Mouse (Mus musculus) forebrain, embryonic 13.5 days (tissue): ENCODE measurements around the gene Sebox. TPM values are rescaled to one million over a fixed set of nuclear protein-coding genes. Genes with fewer than 3 reads are reported as not detected.

Experiments used
- ATAC-seq: fragments of 200-750 bp; cut with Nextera tagmentation; 2 replicates; pipeline ENCODE4 v1.8.0; 2017
- H3K27ac ChIP-seq: fragments of 300-500 bp; sonication (generic); 2 replicates; pipeline ENCODE4 v1.5.1; 2015; ENCODE audit warnings: inconsistent platforms, mild to moderate bottlenecking, moderate library complexity
- H3K27me3 ChIP-seq: fragments of 300-500 bp; sonication (generic); 2 replicates; pipeline ENCODE4 v1.6.1; 2015; ENCODE audit warnings: mild to moderate bottlenecking, inconsistent platforms
- H3K36me3 ChIP-seq: fragments of 300-500 bp; sonication (generic); 2 replicates; pipeline ENCODE4 v1.6.1; 2015; ENCODE audit warnings: mild to moderate bottlenecking, inconsistent platforms; ENCODE audit not compliant: poor library complexity, severe bottlenecking
- H3K4me1 ChIP-seq: fragments of 300-500 bp; sonication (generic); 2 replicates; pipeline ENCODE4 v1.6.1; 2015; ENCODE audit warnings: inconsistent platforms
- H3K4me2 ChIP-seq: fragments of 300-500 bp; sonication (generic); 2 replicates; pipeline ENCODE4 v1.6.1; 2015; ENCODE audit warnings: inconsistent platforms, mild to moderate bottlenecking, moderate library complexity
- H3K4me3 ChIP-seq: fragments of 300-500 bp; sonication (generic); 2 replicates; pipeline ENCODE4 v1.5.1; 2015; ENCODE audit warnings: mild to moderate bottlenecking, inconsistent platforms
- H3K9ac ChIP-seq: fragments of 300-500 bp; sonication (generic); 2 replicates; pipeline ENCODE4 v1.6.1; 2015; ENCODE audit warnings: mild to moderate bottlenecking, inconsistent platforms
- H3K9me3 ChIP-seq: fragments of 300-500 bp; sonication (generic); replicated peaks from 2 replicates; pipeline ENCODE4 v1.6.1; 2016; ENCODE audit warnings: inconsistent platforms
- WGBS: fragments of 180-500 bp; shearing (Covaris S2); methylation state at CpG from one replicate; pipeline ENCODE4 v1.1.7; 2015; 5-methylcytosine and 5-hydroxymethylcytosine counted together
- polyA plus RNA-seq: library from polyadenylated mRNA; unstranded; fragments of >200 nt; fragmentation: Nextera tagmentation; extraction: Ambion mirVana; gene quantifications from 2 replicates; pipeline ENCODE4 v1.2.1, GENCODE M21; 2015

Sebox gene
- polyA plus RNA-seq, 1 experiment from 2014 or later = 0.36 TPM

- Histone ChIP-seq H3K9ac (no peak overlapping the region), H3K27me3 (peaks cover 30% of the 10 kb centered on the region), H3K27ac (no peak overlapping the region), H3K4me3 (no peak overlapping the region; the same call in 1 of the 2 replicates), H3K4me2 (no peak overlapping the region), H3K9me3 (no peaks in the 10 kb centered on the region), H3K36me3 (no peaks in the 10 kb centered on the region), H3K4me1 (peaks cover 21% of the 10 kb centered on the region)
- 48% methylated on average over 16 of the region's 16 CpGs for WGBS
- ATAC-seq = no peak
Measured at GRCm38 (mm10) chr11:78499543-78499942, 3.7 kb upstream of the Sebox start.

GRCm38 (mm10) chr11:78500623-78501202, 2.5 kb upstream of the Sebox start:
- Histone ChIP-seq H3K27me3 (peaks cover 23% of the 10 kb centered on the region), H3K4me3 (no peak overlapping the region), H3K4me1 (peaks cover 18% of the 10 kb centered on the region), H3K9me3 (no peaks in the 10 kb centered on the region), H3K9ac (no peak overlapping the region), H3K36me3 (peaks cover 7% of the 10 kb centered on the region; the same call in 1 of the 2 replicates), H3K27ac (no peak overlapping the region), H3K4me2 (no peak overlapping the region)
- WGBS = 81% methylated on average over 9 of the region's 9 CpGs
- ATAC-seq = no peak

GRCm38 (mm10) chr11:78501529-78501928, 1.7 kb upstream of the Sebox start:
- peaks cover 10% of the 10 kb centered on the region for H3K4me1 ChIP-seq
- H3K36me3 ChIP-seq = peaks cover 15% of the 10 kb centered on the region
- H3K9ac ChIP-seq = no peak overlapping the region
- no peak overlapping the region for H3K4me3 ChIP-seq
- peaks cover 23% of the 10 kb centered on the region for H3K27me3 ChIP-seq
- H3K27ac ChIP-seq = no peak overlapping the region
- no peak overlapping the region for H3K4me2 ChIP-seq
- WGBS = 82% methylated on average over 20 of the region's 20 CpGs
- ATAC-seq = no peak
- H3K9me3 ChIP-seq = no peaks in the 10 kb centered on the region

GRCm38 (mm10) chr11:78505430-78505829, 2.2 kb downstream of the Sebox start:
- no peaks in the 10 kb centered on the region for H3K9me3 ChIP-seq
- no peak overlapping the region for H3K27ac ChIP-seq
- no peak overlapping the region for H3K9ac ChIP-seq
- no peak overlapping the region for H3K4me3 ChIP-seq
- peaks cover 40% of the 10 kb centered on the region for H3K36me3 ChIP-seq
- H3K4me2 ChIP-seq = no peak overlapping the region
- 83% methylated on average over 3 of the region's 3 CpGs for WGBS
- no peaks in the 10 kb centered on the region for H3K4me1 ChIP-seq
- ATAC-seq = no peak
- H3K27me3 ChIP-seq = peaks cover 7% of the 10 kb centered on the region; the same call in 1 of the 2 replicates

- WGBS = 77% methylated on average over 5 of the region's 5 CpGs
- ATAC-seq = no peak
- no peaks in the 10 kb centered on the region for H3K27me3 ChIP-seq
- H3K4me1 ChIP-seq = peaks cover 22% of the 10 kb centered on the region
- no peak overlapping the region for H3K27ac ChIP-seq
- H3K4me3 ChIP-seq = no peak overlapping the region
- peaks cover 46% of the 10 kb centered on the region for H3K36me3 ChIP-seq
- no peak overlapping the region for H3K4me2 ChIP-seq
- H3K9me3 ChIP-seq = no peaks in the 10 kb centered on the region
- no peak overlapping the region for H3K9ac ChIP-seq
Measured at GRCm38 (mm10) chr11:78509148-78509547, 5.9 kb downstream of the Sebox start.

- peaks cover 51% of the 10 kb centered on the region for H3K36me3 ChIP-seq
Measured at GRCm38 (mm10) chr11:78512025-78512957, 9.0 kb downstream of the Sebox start, which contains the start of the genes Tmem199 and Poldip2. TSS of gene Tmem199 (minus strand) at chr11:78512172. TSS of gene Poldip2 (plus strand) at chr11:78512193.

GRCm38 (mm10) chr11:78513106-78513790, 10.0 kb downstream of the Sebox start:
- H3K9ac ChIP-seq = peak overlapping the region; percentile 97
- H3K9me3 ChIP-seq = no peaks in the 10 kb centered on the region
- WGBS = 84% methylated on average over 3 of the region's 3 CpGs
- no peak for ATAC-seq
- no peaks in the 10 kb centered on the region for H3K27me3 ChIP-seq
- peak overlapping the region; percentile 35; the same call in 1 of the 2 replicates for H3K27ac ChIP-seq
- H3K4me2 ChIP-seq = peak overlapping the region; percentile 92
- H3K4me3 ChIP-seq = peak overlapping the region; percentile 89
- H3K4me1 ChIP-seq = peaks cover 22% of the 10 kb centered on the region
- H3K36me3 ChIP-seq = peaks cover 50% of the 10 kb centered on the region

More at GRCm38 (mm10) chr11:78512025-78512957, 9.0 kb downstream of the Sebox start, which contains the start of the genes Tmem199 and Poldip2:
- ATAC-seq = peak; percentile 96
- Histone ChIP-seq H3K27ac (peak within 1 kb of the TSS; percentile 81), H3K27me3 (no peaks in the 10 kb centered on the region), H3K9me3 (no peaks in the 10 kb centered on the region), H3K4me3 (peak within 1 kb of the TSS; percentile 89), H3K4me2 (peak within 1 kb of the TSS; percentile 92), H3K9ac (peak within 1 kb of the TSS; percentile 97), H3K4me1 (peaks cover 22% of the 10 kb centered on the region)
- under 1% methylated on average over 64 of the region's 67 CpGs for WGBS

- no peak for ATAC-seq
- 54% methylated on average over 2 of the region's 2 CpGs for WGBS
- no peak overlapping the region for H3K9ac ChIP-seq
Measured at GRCm38 (mm10) chr11:78515549-78516325, 12.5 kb downstream of the Sebox start.

GRCm38 (mm10) chr11:78518931-78519330, 15.7 kb downstream of the Sebox start:
- Histone ChIP-seq H3K27ac (no peak overlapping the region), H3K4me1 (no peaks in the 10 kb centered on the region; the same call in 1 of the 2 replicates), H3K9me3 (no peaks in the 10 kb centered on the region), H3K4me2 (no peak overlapping the region), H3K4me3 (no peak overlapping the region), H3K9ac (no peak overlapping the region), H3K36me3 (peaks cover 95% of the 10 kb centered on the region), H3K27me3 (no peaks in the 10 kb centered on the region)
- WGBS = 93% methylated on average over 10 of the region's 10 CpGs
- no peak for ATAC-seq

More at GRCm38 (mm10) chr11:78515549-78516325, 12.5 kb downstream of the Sebox start:
- no peaks in the 10 kb centered on the region for H3K27me3 ChIP-seq
- no peak overlapping the region for H3K27ac ChIP-seq
- peaks cover 68% of the 10 kb centered on the region for H3K36me3 ChIP-seq
- peaks cover 22% of the 10 kb centered on the region for H3K4me1 ChIP-seq
- no peaks in the 10 kb centered on the region for H3K9me3 ChIP-seq
- no peak overlapping the region for H3K4me3 ChIP-seq
- H3K4me2 ChIP-seq = no peak overlapping the region

- no peak overlapping the region for H3K4me3 ChIP-seq
- 96% methylated on average over 3 of the region's 3 CpGs for WGBS
- no peaks in the 10 kb centered on the region for H3K9me3 ChIP-seq
- peaks cover 95% of the 10 kb centered on the region for H3K36me3 ChIP-seq
- ATAC-seq = no peak
- H3K27ac ChIP-seq = no peak overlapping the region
- no peaks in the 10 kb centered on the region for H3K27me3 ChIP-seq
- H3K4me2 ChIP-seq = no peak overlapping the region
- H3K9ac ChIP-seq = no peak overlapping the region
- peaks cover 5% of the 10 kb centered on the region for H3K4me1 ChIP-seq
Measured at GRCm38 (mm10) chr11:78521880-78522279, 18.6 kb downstream of the Sebox start.

- H3K27ac ChIP-seq = no peak overlapping the region
- H3K36me3 ChIP-seq = peaks cover 100% of the 10 kb centered on the region
- ATAC-seq = no peak
- no peak overlapping the region for H3K4me3 ChIP-seq
- H3K27me3 ChIP-seq = no peaks in the 10 kb centered on the region
- no peak overlapping the region for H3K9ac ChIP-seq
- WGBS = 97% methylated on average over 1 of the region's 1 CpGs
- no peak overlapping the region for H3K4me2 ChIP-seq
- no peaks in the 10 kb centered on the region for H3K9me3 ChIP-seq
- H3K4me1 ChIP-seq = peaks cover 5% of the 10 kb centered on the region
Measured at GRCm38 (mm10) chr11:78522481-78522997, 19.3 kb downstream of the Sebox start.
